Mouse (Mus musculus) erythroblast, embryonic 14.5 days (primary cell): ENCODE data around the gene Sox18. TPM values are rescaled to one million over a fixed set of nuclear protein-coding genes. Genes with fewer than 3 reads are reported as not detected.

ENCODE experiments used
- H3K27me3 ChIP-seq: 2 replicates; pipeline ENCODE4 v1.6.1; 2012; ENCODE audit warnings: inconsistent platforms; ENCODE audit not compliant: control insufficient read depth
- H3K36me3 ChIP-seq: 2 replicates; pipeline ENCODE4 v1.6.1; 2012; ENCODE audit warnings: mild to moderate bottlenecking, inconsistent platforms; ENCODE audit not compliant: control insufficient read depth
- H3K4me1 ChIP-seq: 2 replicates; pipeline ENCODE4 v1.6.1; 2012; ENCODE audit warnings: inconsistent platforms; ENCODE audit not compliant: control insufficient read depth
- H3K4me3 ChIP-seq: replicated peaks from 2 replicates; pipeline ENCODE3; 2012; ENCODE audit warnings: moderate library complexity, mild to moderate bottlenecking, inconsistent platforms
- H3K9me3 ChIP-seq: 2 replicates; pipeline ENCODE4 v1.6.1; 2012; ENCODE audit warnings: low read length, inconsistent platforms, mixed read lengths; ENCODE audit not compliant: control insufficient read depth
- GATA1 ChIP-seq: IDR thresholded peaks from 2 replicates; pipeline ENCODE4 v1.6.1; 2012; ENCODE audit warnings: low read length, inconsistent platforms, mixed read lengths
- TAL1 ChIP-seq: IDR thresholded peaks from 3 replicates; pipeline ENCODE4 v1.6.1; 2012; ENCODE audit warnings: low read length, inconsistent platforms, mixed read lengths
- polyA plus RNA-seq: library from polyadenylated mRNA; stranded (reverse); fragments of >175 nt; gene quantifications from 2 replicates; pipeline ENCODE4 v1.2.3, GENCODE M21; 2012

Sox18 gene
- polyA plus RNA-seq, 1 experiment = 0.19 TPM

DNA sequence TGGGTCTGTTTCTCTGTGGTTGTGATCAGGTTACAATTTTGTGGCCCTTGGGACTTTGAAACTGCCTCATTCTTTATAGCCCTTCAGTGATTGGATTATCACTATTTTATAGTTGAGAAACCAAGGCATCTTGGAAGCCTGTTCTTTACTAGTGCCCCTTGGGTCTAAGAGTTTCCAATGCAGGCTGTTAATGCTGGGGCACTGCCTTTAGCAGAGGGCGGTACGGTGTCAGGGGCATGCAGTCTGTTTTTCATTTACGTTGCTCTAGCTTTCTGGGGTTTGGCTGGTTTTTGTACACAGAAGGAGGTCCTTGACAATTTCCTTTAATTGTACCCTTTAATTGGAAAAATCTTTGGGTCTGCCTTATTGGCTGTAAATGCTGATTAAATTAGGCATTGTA lies 25.8 kb downstream of the Sox18 start:
- H3K27me3 ChIP-seq = no peaks in the 10 kb centered on the region
- no peak overlapping the region for H3K4me3 ChIP-seq
- no peaks in the 10 kb centered on the region for H3K4me1 ChIP-seq
- peaks cover 93% of the 10 kb centered on the region for H3K36me3 ChIP-seq
- no peaks in the 10 kb centered on the region for H3K9me3 ChIP-seq
- TF ChIP-seq GATA1 (no peak), TAL1 (no peak)

DNA sequence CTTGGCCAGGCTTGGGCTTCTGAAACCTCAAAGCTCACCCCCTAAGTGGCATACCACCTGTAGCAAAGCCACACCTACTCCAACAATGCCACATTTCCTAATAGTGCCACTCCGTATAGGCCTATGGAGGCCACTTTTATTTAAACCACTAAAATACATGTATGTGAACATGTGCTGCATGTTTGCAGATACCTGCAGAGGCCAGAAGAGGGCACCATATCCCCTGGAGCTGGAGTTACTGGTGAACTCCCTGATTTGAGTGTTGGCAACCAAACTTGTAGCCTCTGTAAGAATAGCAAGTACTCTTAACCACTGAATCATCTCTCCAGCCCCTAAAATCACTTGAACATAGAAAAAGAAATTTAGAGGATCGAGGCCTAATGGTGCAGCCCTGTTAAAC lies 27.1 kb downstream of the Sox18 start:
- Histone ChIP-seq H3K9me3 (no peaks in the 10 kb centered on the region), H3K4me3 (no peak overlapping the region), H3K36me3 (peaks cover 93% of the 10 kb centered on the region), H3K4me1 (peaks cover 1% of the 10 kb centered on the region), H3K27me3 (no peaks in the 10 kb centered on the region)
- no peak for TF ChIP-seq GATA1
- no peak for TF ChIP-seq TAL1

DNA sequence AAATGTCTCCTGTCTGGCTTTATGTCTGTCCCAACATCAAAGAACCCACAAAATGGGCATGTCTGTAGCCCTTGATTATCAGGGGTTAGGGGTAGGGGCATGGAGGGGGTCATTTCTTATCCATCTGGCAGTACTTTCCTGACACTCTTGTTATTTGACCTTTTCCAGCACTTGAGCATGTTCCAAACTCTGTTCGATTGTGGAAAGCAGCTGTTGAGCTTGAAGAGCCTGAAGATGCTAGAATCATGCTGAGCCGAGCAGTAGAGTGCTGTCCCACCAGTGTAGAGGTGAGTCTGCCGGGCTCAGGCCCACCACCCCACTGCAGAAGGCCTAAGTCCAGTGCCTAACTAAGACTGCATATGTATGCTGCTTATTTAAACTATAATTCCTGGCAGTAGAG lies 35.6 kb downstream of the Sox18 start:
- Histone ChIP-seq H3K9me3 (no peaks in the 10 kb centered on the region), H3K36me3 (peaks cover 87% of the 10 kb centered on the region), H3K4me3 (no peak overlapping the region), H3K27me3 (no peaks in the 10 kb centered on the region), H3K4me1 (peaks cover 3% of the 10 kb centered on the region)
- TF ChIP-seq GATA1 = no peak
- TF ChIP-seq TAL1 = no peak

DNA sequence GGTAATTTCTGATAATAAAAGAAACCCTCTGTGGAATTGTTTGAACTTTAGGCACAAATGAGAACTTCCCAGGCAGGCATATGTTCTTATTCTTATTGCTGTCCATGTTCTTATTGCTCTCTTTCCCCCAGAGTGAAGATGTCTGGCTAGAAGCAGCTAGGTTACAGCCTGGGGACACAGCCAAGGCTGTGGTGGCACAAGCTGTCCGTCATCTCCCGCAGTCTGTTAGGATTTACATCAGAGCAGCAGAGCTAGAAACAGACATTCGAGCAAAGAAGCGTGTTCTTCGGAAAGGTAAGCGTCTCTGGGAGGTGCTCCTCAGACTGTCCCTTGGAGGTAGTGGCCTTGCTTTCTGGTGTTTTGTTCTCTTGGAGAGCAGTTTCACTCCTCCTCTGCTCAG lies 38.8 kb downstream of the Sox18 start:
- H3K4me1 ChIP-seq = no peaks in the 10 kb centered on the region
- H3K4me3 ChIP-seq = no peak overlapping the region
- no peaks in the 10 kb centered on the region for H3K27me3 ChIP-seq
- H3K36me3 ChIP-seq = peaks cover 78% of the 10 kb centered on the region
- TF ChIP-seq TAL1 (no peak), GATA1 (no peak)
- H3K9me3 ChIP-seq = no peaks in the 10 kb centered on the region

DNA sequence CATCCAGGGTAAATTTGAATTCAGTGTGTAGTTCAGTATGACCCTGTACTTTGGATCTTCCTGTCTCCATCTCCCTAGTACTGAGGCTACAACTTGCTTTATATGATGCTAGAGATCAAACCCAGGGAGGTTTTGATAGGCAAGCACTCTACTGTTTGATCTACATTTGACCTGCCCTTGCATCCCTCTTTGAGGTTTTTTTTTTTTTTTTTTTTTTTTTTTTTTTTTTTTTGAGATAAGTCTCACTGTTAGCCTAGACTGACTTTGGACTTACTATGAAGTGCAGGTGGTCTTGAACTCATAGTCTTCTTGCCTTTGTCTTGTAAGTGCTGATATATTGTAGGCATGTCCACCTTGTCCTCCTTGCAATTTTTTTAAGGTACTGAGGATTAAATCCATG lies 43.0 kb downstream of the Sox18 start:
- no peak overlapping the region for H3K4me3 ChIP-seq
- peaks cover 65% of the 10 kb centered on the region for H3K36me3 ChIP-seq
- no peaks in the 10 kb centered on the region for H3K9me3 ChIP-seq
- H3K4me1 ChIP-seq = peaks cover 3% of the 10 kb centered on the region; the same call in 1 of the 2 replicates
- H3K27me3 ChIP-seq = no peaks in the 10 kb centered on the region
- TF ChIP-seq TAL1 (no peak), GATA1 (no peak)

DNA sequence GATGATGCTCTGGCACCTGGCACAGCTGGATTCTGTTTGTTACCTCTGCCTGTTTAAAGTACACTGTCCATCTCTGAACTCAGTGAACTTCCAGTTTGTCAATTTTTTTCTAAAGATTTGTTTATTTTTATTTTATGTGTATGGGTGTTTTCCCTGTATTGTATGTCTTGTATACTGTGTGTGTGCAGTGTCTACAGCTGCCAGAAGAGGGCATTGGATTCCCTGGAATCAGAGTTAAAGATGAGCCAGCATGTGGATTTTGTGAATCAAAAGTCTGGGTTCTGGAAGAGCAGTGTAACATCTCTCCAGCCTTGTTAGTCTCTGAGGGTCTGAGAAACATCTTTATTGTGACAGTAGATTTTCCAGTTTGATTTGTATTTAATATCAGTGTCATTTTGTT lies 48.0 kb downstream of the Sox18 start:
- H3K4me3 ChIP-seq = no peak overlapping the region
- no peaks in the 10 kb centered on the region for H3K27me3 ChIP-seq
- H3K9me3 ChIP-seq = no peaks in the 10 kb centered on the region
- TF ChIP-seq TAL1 (no peak), GATA1 (no peak)
- peaks cover 66% of the 10 kb centered on the region for H3K36me3 ChIP-seq
- H3K4me1 ChIP-seq = peaks cover 3% of the 10 kb centered on the region; the same call in 1 of the 2 replicates

Other genes with a start within 250 kb of the Sox18 start
- gene Zbtb46, start 212.2 kb downstream of the Sox18 start, polyA plus RNA-seq = 0.23 and 0.26 TPM in 2 replicates
- not detected in 2 replicates for gene Abhd16b, start 178.4 kb downstream of the Sox18 start, polyA plus RNA-seq
- gene Tpd52l2, start 174.5 kb downstream of the Sox18 start, polyA plus RNA-seq = 4.5 and 5.4 TPM in 2 replicates
- 0.84 and 0.93 TPM in 2 replicates for gene Dnajc5, start 151.2 kb downstream of the Sox18 start, polyA plus RNA-seq
- gene Uckl1, start 86.7 kb downstream of the Sox18 start, polyA plus RNA-seq = 1.5 and 1.9 TPM in 2 replicates
- 1.4 and 1.5 TPM in 2 replicates for gene Prpf6, start 79.8 kb downstream of the Sox18 start, polyA plus RNA-seq
- gene Zfp512b, start 78.8 kb downstream of the Sox18 start, polyA plus RNA-seq = 0.22 and 0.24 TPM in 2 replicates
- gene Samd10, start 72.4 kb downstream of the Sox18 start, polyA plus RNA-seq = 0.08 TPM in 1 of 2 replicates, not detected in the other
- gene Gm29797, start 14.6 kb downstream of the Sox18 start, polyA plus RNA-seq = not detected in 2 replicates
- 0.02 TPM in 1 of 2 replicates, not detected in the other for gene Tcea2, start 8.7 kb upstream of the Sox18 start, polyA plus RNA-seq
- 0.16 and 0.69 TPM in 2 replicates for gene Rgs19, start 22.3 kb upstream of the Sox18 start, polyA plus RNA-seq
- gene Lkaaear1, start 26.8 kb upstream of the Sox18 start, polyA plus RNA-seq = not detected in 2 replicates
- not detected in 2 replicates for gene Oprl1, start 43.4 kb upstream of the Sox18 start, polyA plus RNA-seq
- gene Myt1, start 91.7 kb upstream of the Sox18 start, polyA plus RNA-seq = not detected in 2 replicates
- 1.3 and 1.5 TPM in 2 replicates for gene Pcmtd2, start 166.2 kb upstream of the Sox18 start, polyA plus RNA-seq
- gene Polr3k, start 192.7 kb upstream of the Sox18 start, polyA plus RNA-seq = 0.13 and 0.36 TPM in 2 replicates